Mouse (Mus musculus): ENCODE measurements at regions not wholly inside any gene's neighbourhood (a gene's known extent, or its start where the extent isn't known, plus 50 kb on each side); places are given as distances from the start of the nearest gene placed in this dataset.
"Not testable (repeated sequence)": the region's sequence is repeated elsewhere in the genome, so short reads cannot be mapped to it uniquely, and the experiment has no call there.

DNA sequence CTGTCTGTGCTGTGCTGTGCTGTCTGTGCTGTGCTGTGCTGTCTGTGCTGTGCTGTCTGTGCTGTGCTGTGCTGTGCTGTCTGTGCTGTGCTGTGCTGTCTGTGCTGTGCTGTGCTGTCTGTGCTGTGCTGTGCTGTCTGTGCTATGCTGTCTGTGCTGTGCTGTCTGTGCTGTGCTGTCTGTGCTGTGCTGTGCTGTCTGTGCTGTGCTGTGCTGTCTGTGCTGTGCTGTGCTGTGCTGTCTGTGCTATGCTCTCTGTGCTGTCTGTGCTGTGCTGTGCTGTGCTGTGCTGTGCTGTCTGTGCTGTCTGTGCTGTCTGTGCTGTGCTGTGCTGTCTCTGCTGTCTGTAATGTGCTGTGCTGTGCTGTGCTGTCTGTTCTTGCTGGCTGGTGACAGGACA is 198.5 kb downstream of the Tcp10c start:
- not testable (repeated sequence) for DNase-seq

DNA sequence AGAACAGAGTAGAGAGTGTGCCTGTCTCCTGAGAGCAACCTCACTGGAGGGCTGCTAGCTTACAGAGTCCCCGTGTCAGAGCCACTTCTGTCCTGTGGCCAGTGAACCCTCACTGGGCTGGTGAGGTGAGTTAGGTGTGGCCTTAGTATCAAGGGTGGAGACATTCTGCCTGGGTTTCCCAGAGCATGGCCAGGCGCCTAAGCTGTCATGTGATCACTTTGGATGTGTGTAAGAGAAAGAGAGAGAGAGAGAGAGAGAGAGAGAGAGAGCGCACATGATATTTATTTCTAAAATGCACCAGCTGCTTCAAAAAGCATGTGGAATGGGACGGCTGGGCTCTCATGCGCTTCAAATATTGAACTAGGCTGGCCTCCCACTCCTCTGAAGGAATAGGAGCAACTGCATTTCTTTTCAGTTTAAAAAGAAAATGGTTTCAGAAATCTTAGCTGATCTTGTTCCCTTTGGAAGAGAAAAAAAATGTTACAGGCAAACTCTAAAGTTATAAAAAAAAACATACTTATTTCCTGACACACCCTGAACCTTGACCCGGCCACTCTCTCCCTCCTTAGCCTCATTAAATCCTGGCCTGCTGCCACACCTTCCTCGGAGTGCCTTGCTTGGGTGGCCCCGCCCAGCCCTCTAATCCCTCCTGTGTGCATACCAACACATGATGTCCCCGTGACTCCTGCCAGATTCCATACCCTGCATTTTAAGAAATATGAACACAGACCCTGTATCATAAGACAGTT is 201.1 kb downstream of the Tcp10c start:
- not testable (repeated sequence) for DNase-seq

DNA sequence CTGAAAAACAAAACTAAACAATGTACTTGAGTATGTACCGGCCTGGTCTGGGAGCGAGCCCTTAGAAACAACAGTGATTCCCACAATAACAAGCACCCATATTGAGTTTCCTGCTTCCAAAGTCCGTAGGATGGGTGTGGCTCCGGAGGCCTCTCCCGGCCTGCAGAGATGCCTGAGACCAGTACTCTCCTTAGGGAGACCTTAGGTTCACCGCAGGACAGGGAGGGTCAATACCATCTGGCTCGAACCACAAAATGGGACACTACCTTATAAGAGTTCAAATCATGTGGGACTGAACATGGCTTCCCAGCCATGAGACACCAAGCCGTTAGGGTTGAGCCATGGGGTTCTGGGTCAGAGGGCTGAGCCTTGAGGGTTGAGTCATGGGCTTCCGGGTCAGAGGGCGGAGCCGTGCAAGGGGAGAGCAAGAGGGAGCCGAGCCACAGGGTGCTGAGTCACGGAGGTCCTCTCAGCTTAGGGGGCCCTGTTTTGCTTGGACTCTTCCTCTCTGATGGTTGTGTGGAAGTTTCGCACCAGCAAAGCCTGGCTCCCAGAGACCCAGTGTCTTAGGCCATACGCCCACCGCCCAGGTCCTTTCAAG is 201.8 kb downstream of the Tcp10c start:
- not testable (repeated sequence) for DNase-seq

DNA sequence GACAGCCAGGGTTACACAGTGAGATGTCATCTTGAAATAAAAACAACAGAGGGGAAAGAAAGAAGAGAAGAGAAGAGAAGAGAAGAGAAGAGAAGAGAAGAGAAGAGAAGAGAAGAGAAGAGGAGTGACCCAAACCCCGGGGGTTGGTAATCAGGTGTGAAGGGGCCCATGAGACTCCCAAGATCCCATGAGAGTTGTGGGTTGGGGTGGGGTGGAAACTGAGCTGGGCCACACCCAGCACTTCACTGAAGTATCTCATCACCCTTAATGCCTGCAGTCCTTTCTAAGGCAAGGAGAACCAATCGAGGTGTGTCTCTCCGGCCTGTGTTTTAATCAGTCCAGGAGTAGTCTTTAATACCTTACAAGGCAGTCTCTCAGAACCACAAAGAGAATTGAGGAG is 201.5 kb upstream of the Afdn start:
- DNase-seq = no peak

DNA sequence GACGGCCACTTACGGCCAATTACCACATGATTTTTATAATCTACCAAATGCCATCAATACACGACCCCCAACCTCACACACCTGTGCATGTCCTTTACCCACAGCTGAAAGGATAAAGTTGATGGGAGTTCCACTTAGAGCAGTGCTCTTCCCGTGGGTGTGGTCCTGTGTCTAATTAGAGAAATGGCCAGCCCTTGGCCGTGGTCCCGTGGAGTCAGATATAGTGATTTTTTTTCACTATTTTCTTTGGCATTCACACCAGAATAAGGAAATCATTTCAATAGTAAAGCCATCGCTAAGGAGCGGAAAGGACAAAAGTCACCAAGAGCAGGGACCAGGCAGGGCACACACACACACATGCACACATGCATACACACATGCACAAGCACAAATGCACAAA is 199.0 kb upstream of the Afdn start:
- DNase-seq = no peak

DNA sequence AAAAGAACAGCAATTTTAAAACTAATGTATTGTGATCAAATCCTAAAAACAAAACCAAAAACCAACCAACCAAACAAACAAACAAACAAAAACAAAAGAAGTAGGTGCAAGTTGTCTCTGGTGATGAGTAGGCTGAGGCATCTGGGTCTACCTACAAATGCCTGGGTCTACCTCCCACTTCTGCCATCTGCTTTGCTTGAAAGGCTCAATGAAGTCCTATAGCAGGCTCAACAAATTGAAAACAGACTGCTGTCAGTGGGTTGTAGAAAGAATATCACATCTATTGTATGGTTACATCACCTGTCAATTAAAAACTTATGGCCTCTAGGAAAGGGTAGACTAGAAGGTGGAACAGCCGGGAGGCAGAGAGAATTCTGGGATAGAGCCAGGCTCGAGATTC is 197.4 kb upstream of the Afdn start:
- no peak for DNase-seq

DNA sequence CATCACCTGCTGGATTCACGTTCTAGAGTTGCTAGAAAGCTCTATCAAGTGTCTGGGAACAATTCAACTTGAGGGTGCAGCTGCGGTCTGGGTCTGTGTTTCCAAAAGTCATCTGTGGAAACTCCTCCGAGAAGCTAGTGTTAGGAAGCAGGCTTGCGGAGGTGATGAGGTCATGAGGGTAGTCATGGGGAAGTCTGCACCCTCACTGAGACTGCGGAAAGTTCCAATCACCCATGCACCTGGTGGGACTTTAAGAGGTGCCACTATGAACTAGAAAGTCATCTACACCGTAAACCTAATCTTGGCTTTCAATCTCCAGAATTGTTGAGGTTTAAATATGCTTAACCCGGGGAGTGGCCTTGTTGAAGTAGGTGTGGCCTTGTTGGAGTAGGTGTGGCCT is 195.5 kb upstream of the Afdn start:
- no peak for DNase-seq

DNA sequence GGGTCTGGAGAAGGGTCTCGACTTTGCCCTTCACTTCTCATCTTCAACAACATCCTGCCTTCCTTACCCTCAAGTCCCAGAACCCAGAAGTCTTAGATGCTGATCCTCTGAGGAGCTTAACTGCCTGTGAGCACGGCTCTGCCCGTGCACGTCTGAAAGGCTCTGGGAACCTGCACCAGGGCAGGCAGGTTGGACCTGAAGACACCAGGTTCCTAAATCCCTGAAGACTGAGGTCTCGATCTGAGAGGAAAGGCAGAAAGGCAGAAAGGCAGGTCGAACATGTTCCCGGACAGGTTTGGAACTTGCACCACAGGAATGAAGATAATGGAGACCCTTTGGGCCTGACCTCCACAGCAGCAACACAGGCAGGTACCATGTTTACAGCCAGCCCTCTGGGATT is 193.7 kb upstream of the Afdn start:
- no peak for DNase-seq

DNA sequence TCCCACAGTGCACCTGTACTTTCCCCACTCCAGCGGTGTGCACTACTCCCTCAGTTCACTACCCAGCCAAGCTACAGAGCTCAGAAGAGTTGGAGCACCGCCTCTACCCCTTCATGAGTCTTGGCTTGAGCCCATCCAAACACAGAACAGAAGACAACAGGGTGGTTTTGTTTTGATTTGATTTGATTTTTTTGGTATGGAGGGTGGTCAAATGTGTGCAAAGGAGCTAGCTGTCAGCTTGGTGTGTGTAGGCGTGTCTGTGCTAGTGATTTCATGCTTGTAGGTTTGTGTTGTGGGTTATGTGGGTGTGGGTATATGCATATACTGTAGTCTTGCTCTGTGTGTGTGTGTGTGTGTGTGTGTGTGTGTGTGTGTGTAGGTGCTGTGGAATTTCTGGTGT is 193.2 kb upstream of the Afdn start:
- no peak for DNase-seq

DNA sequence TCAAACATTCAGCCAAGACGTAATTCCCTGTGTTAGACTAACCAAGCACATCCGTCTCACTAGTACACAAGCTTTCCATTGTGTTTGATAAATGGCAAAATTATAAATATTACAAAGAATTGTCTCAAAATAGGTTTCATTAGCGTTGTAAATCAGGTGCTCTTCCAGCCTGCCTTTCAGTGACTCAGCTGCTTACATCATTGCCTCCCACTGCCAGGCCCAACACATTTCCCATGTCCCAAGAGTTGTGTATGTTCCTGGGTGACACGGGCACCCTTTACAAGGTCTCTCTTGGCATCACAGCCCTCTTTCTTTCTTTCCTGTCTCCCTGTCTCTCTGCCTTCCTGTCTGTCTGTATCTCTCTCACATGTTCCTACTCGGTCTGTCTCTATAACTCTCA is 189.5 kb upstream of the Afdn start:
- DNase-seq = no peak

DNA sequence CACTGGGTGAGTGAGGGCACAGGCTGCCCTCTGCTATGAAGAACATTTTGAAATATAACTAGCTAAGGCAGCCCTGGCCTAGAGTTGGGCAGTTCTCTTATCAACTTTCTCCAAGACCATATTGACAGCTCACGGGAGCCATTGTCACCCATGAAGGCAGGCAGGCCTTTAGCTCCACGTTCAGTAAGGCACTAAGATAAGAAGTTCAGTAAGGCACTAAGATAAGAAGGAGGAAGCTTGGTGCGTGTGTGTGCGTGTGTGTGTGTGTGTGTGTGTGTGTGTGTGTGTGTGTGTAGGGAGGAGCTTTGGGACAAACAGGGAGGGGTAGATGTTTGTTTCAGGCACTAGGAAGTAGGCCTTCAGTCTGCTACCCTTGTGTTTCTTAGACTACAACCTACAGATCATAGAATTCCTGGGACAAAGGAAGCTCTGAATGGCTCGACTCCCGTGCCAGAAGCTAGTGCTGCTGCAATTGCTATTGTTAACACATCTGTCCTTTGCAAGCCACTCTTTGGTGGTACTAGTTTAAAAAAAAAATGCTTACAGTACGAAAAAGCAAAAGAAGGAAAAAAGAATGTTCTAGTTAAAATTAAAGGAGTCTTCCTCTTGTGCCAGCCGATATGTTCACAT is 188.0 kb upstream of the Afdn start:
- DNase-seq = no peak

DNA sequence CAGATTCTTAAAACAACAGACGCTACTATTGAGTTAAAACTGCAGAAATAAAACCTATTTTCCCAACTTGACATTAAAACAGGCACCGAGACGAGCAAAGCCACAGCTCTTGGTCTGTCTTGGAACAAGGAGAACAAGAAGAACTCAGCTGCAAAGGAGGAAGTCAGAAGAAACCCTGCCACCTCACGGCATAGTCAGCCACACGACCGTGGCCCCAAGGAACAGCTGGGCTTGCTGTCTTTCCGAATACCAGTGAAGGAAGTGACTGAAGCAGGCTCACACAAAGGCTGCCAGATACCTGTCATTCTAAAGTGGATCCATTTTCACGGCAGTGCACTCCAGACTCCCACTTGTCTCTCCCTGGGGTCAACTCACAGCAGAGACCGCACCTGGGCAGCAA is 187.3 kb upstream of the Afdn start:
- DNase-seq = no peak

DNA sequence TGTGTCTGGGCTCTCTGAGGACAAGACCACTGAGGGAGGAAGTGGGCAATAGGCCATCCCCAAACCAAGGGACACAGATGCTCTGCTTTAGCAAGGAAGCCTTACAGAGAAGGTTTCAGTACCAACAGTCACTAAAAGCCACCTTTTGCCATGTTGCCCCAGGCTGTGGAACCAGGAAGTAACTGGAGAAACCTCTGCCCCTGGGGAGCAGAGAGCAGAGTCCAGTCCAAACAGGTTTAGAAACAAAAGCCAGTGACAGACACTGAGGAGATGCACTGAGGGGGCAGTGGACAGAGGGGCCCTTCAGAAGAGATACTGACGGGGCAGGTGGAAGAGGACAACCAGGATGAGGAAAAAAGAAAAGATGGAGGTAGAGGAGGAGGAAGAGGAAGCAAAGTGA is 186.2 kb upstream of the Afdn start:
- no peak for DNase-seq

DNA sequence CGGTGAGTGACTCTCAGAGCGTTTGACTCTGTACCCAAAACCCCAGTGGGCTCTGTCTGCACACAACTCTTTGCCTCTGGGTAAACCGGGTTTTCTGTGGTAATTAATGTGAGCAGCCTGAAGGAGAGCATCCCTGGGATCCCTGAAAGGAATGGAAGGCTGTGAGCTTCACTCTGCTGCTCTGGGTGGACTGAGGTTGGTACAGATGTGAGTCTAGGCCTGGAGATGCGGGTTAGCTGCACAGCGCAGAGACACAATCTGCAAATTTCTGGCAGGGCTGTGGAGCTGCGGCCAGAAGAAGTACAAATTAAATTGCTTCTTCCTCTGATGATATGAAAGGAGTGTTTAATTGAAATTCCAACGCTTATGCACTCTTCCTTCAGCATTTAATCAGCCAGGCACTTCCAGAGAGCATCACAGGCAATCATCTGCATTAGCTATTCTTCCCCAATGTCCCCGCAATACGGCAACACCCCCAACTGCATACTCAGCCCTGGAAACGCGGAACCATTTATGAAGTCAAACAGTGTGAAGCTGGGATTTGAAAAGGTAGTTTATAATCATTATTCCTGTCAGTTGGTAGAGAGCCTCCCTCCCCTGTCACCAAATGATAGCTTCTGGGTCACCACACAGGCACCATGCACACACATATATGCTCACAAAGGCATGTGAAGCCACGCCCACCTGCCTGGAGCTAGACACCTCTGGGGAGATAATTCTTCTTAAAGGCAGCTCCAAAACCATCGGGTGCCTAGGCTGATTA is 185.5 kb upstream of the Afdn start:
- DNase-seq = no peak

DNA sequence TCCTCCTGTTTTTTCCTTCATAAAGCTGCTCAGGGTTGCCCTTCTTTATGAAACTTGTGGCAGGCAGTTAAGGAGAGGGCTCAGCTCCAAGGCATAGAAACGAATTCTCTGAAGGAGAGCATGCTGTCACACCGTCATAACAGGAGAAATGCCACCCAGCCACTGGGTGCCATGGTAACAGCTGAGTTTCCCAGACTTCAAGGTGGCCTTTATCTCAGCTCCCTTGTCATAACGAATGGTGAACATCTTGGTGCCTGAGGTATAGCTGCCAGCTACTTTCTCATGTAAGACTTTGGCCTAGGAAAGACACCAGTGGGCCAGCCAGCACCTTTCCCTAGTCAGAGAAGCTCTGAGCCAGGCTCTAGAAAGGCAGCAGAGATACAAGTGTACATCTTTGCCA is 182.5 kb upstream of the Afdn start:
- peak; percentile 38 for DNase-seq

DNA sequence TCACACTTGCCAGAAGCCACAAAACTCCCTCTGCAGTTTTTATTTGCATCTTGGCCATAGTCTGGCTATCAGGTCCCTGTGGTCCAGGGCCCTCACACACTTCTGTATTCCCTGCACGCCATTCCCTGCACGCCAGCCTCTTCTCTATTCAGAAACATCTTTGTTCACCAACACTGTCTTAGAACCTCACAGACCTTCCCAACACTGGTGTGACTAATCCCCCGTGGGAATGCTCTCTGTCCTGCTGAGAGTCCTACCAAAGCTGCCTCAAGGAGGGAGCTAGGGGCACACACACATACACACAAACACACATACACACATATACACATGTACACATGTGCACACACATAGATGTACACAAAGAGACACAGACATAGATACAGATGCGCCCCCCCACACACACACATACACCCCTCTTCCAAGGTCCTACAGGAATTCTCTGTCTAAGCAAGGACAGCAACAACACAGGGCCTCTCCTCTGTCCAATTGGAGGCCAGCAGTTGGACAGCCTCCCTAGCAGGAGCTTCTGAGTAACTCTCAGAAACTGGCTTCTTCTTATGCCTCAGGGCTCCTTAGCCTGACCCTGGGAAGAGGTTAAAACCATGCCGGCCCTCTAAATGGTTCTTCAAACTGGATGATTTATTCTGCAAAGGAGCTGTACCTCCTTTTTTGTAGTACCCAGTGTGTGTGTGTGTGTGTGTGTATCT is 179.0 kb upstream of the Afdn start:
- no peak for DNase-seq

DNA sequence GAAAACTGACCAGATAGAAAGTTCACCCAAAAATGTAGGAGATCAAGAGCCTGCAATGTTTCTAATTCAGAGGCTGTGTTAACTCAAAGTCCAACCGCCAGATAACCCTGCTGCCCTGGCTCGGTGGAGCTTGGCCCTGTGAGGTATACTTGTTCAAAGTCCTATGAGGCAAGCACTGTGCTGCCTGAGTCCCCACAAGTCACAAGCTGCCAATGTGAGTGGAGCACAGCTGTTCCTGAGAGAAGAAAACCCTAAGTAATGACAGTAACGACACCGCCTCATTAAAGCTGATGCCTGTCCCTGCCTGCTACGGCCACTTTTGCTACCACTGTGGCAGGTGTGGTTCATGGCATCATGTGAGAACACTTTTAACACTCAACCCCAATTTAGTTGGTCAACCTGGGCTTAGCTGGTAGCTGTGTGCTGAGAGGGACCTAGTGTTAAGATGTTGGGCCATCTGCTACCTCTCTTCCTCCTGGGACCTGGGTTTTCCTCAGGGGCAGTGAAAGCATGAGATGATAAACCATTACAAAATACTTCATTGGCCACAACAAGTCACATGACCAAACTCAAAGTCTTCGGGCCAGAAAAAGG is 178.2 kb upstream of the Afdn start:
- no peak for DNase-seq

DNA sequence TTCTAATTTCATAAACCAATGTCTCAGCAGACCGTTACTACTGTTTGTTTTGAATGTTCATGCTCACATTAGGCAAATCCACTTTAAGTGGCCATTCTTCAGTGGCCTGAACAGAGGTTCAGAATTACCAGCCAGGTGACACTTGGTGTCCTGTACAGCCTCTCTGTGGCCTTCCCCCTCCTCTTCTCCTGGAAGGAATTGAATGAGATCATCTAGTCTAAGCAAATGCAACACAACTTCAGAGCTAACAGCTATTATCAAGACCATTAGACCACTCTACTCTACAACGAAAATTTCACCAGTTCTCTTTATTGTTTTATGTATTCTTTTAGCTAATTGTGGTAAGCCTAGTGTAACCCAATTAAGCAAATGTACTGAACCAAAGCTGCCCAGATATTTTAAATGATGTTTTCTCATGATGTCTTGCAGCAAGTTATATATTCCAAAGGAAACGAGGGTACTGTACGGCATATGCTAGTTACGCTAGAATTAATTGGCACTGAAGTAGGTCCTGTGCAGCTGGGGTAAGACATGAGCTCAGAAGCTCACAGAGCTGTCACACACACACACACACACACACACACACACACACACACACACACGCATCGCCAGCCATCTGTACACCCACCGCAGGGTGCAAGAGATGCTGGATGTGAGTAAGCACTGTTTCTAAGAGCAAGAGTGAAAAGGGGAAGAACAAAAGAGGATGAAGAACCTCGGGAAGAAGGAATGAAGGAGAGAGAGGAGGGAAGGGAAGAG is 176.7 kb upstream of the Afdn start:
- DNase-seq = no peak

DNA sequence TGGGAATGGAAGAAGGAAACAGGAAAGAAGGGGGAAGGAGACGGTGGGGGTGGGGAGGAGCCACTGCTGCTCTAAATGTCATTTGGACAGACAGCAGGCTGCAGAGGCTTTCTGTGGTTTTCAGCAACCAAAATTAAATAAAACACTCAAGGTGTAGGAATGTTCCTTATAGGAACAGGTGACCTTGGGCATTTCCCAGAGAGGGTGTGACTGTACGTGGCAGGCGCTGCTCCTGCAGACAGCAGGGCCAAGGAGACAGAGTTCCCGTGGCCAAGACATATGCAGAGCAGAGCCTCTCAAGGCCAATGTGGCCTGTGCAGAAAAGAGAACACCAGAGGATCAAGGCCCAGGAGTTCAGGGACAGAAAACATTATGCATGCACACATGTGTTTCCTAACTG is 175.9 kb upstream of the Afdn start:
- no peak for DNase-seq

DNA sequence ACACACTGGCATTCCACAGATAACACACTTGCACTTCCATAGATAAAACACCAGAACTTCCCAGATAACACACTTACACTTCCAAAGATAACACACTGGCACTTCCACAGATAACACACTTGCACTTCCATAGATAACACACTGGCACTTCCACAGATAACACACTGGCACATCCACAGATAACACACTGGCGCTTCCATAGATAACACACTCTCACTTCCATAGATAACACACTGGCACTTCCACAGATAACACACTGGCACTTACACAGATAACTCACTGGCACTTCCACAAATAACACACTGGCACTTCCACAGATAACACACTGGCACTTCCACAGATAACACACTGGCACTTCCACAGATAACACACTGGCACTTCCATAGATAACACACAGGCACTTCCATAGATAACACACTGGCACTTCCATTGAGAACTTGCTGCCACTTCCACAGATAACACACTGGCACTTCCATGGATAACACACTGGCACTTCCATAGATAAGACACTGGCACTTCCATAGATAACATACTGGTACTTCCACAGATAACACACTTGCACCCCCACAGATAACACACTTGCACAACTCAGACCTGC is 170.0 kb upstream of the Afdn start:
- DNase-seq = not testable (repeated sequence)

Measured in right cerebral cortex, postnatal 25 days (tissue).